Comparison of ENCODE assay signal across 8 mouse cellular contexts in genomic region chr19:44281825-44282447, GRCm38 (mm10). TPM values are rescaled to one million over a fixed set of nuclear protein-coding genes. Genes with fewer than 3 reads are reported as not detected.
A peak's percentile ranks its signal among the peaks of the same experiment; 100 is the strongest.
DNase-seq lines count a peak whose midpoint lies in the region; ATAC-seq and TF ChIP-seq lines count a peak whose summit lies in the region.
"Not testable (repeated sequence)": the region's sequence is repeated elsewhere in the genome, so short reads cannot be mapped to it uniquely, and the experiment has no call there.

No protein-coding gene starts in this region.

- peak overlapping the region; percentile 95 for H3K27ac ChIP-seq in embryonic facial prominence, embryonic 10.5 days (replicated peaks)
- H3K27ac ChIP-seq in forebrain, embryonic 14.5 days (ENCODE audit: low read depth, low read length): peak overlapping the region; percentile 77; the same call in 1 of the 2 replicates
- H3K27ac ChIP-seq in hindbrain, embryonic 13.5 days: peak overlapping the region; percentile 87
- peak overlapping the region; percentile 78 for H3K27ac ChIP-seq in kidney, embryonic 15.5 days
- H3K27ac ChIP-seq in liver, embryonic 12.5 days: peak overlapping the region; percentile 67
- peak overlapping the region; percentile 53; the same call in 1 of the 2 replicates for H3K27ac ChIP-seq in neural tube, embryonic 12.5 days
- peak overlapping the region; percentile 95 for H3K27ac ChIP-seq in thymus, adult 2 months (ENCODE audit: control insufficient read depth, insufficient read depth, low read length)

- not testable (repeated sequence) for DNase-seq in embryonic facial prominence, embryonic 10.5 days (ENCODE audit: low spot score); forebrain, embryonic 14.5 days (ENCODE audit: low spot score); thymus, adult 2 months

- ATAC-seq in forebrain, embryonic 14.5 days; hindbrain, embryonic 13.5 days (ENCODE audit: low FRiP score); kidney, embryonic 15.5 days (replicated peaks; ENCODE audit: low FRiP score); liver, embryonic 12.5 days; neural tube, embryonic 12.5 days (ENCODE audit: low FRiP score, low read depth): not testable (repeated sequence)

- 40% methylated on average over 1 of the region's 1 CpGs for WGBS in embryonic facial prominence, embryonic 10.5 days
- WGBS in forebrain, embryonic 14.5 days: 70% methylated on average over 1 of the region's 1 CpGs
- WGBS in hindbrain, embryonic 13.5 days: 65% methylated on average over 1 of the region's 1 CpGs
- WGBS in kidney, embryonic 15.5 days: 36% methylated on average over 1 of the region's 1 CpGs
- whole genome bisulfite sequencing in liver, embryonic 12.5 days (ENCODE audit: insufficient replicate concordance): 11% methylated on average over 1 of the region's 1 CpGs
- 67% methylated on average over 1 of the region's 1 CpGs for WGBS in neural tube, embryonic 12.5 days
- 14% methylated on average over 1 of the region's 1 CpGs for WGBS in thymus, adult 2 months

- H3K4me1 ChIP-seq in embryonic facial prominence, embryonic 10.5 days: peaks cover 62% of the 10 kb centered on the region
- peaks cover 30% of the 10 kb centered on the region for H3K4me1 ChIP-seq in forebrain, embryonic 14.5 days (ENCODE audit: control insufficient read depth, insufficient read depth, low read length)
- peaks cover 46% of the 10 kb centered on the region for H3K4me1 ChIP-seq in hindbrain, embryonic 13.5 days (replicated peaks)
- peaks cover 54% of the 10 kb centered on the region for H3K4me1 ChIP-seq in kidney, embryonic 15.5 days
- H3K4me1 ChIP-seq in liver, embryonic 12.5 days: peaks cover 68% of the 10 kb centered on the region
- peaks cover 86% of the 10 kb centered on the region for H3K4me1 ChIP-seq in megakaryocyte, embryonic 14.5 days
- peaks cover 42% of the 10 kb centered on the region for H3K4me1 ChIP-seq in neural tube, embryonic 12.5 days
- H3K4me1 ChIP-seq in thymus, adult 2 months (replicated peaks; ENCODE audit: control insufficient read depth, insufficient read depth, low read length): peaks cover 46% of the 10 kb centered on the region

- H3K4me3 ChIP-seq in embryonic facial prominence, embryonic 10.5 days; forebrain, embryonic 14.5 days (ENCODE audit: low read depth, low read length); hindbrain, embryonic 13.5 days; kidney, embryonic 15.5 days (replicated peaks); liver, embryonic 12.5 days; neural tube, embryonic 12.5 days; thymus, adult 2 months (ENCODE audit: control insufficient read depth, insufficient read depth, low read length): not testable (repeated sequence)
- peak overlapping the region; percentile 83 for H3K4me3 ChIP-seq in megakaryocyte, embryonic 14.5 days (replicated peaks)

- H3K36me3 ChIP-seq in embryonic facial prominence, embryonic 10.5 days (replicated peaks); forebrain, embryonic 14.5 days (ENCODE audit: control insufficient read depth, insufficient read depth, low read length); hindbrain, embryonic 13.5 days; kidney, embryonic 15.5 days; liver, embryonic 12.5 days; megakaryocyte, embryonic 14.5 days (replicated peaks; ENCODE audit: low read length); neural tube, embryonic 12.5 days; thymus, adult 2 months (ENCODE audit: control insufficient read depth, insufficient read depth, low read length): not testable (repeated sequence)

- H3K9me3 ChIP-seq in embryonic facial prominence, embryonic 10.5 days; forebrain, embryonic 14.5 days (replicated peaks; ENCODE audit: control insufficient read depth, low read length); hindbrain, embryonic 13.5 days; kidney, embryonic 15.5 days (replicated peaks); liver, embryonic 12.5 days (replicated peaks); megakaryocyte, embryonic 14.5 days; neural tube, embryonic 12.5 days: not testable (repeated sequence)

- not testable (repeated sequence) for H3K27me3 ChIP-seq in embryonic facial prominence, embryonic 10.5 days (replicated peaks; ENCODE audit: low read depth, poor library complexity, severe bottlenecking); forebrain, embryonic 14.5 days (replicated peaks; ENCODE audit: control insufficient read depth, insufficient read depth, low read length); hindbrain, embryonic 13.5 days; kidney, embryonic 15.5 days; liver, embryonic 12.5 days (replicated peaks); megakaryocyte, embryonic 14.5 days (replicated peaks); neural tube, embryonic 12.5 days (replicated peaks); thymus, adult 2 months (ENCODE audit: control insufficient read depth, insufficient read depth, low read length)

- H3K4me2 ChIP-seq in forebrain, embryonic 14.5 days (ENCODE audit: low read length); hindbrain, embryonic 13.5 days; kidney, embryonic 15.5 days: not testable (repeated sequence)
- H3K4me2 ChIP-seq in liver, embryonic 12.5 days: peak overlapping the region; percentile 16
- peak overlapping the region; percentile 32; the same call in 1 of the 2 replicates for H3K4me2 ChIP-seq in neural tube, embryonic 12.5 days (replicated peaks)

- not testable (repeated sequence) for H3K9ac ChIP-seq in forebrain, embryonic 14.5 days (ENCODE audit: low read length); hindbrain, embryonic 13.5 days; kidney, embryonic 15.5 days; neural tube, embryonic 12.5 days
- H3K9ac ChIP-seq in liver, embryonic 12.5 days: peak overlapping the region; percentile 30; the same call in 1 of the 2 replicates

- TF ChIP-seq POLR2A in thymus, adult 2 months (IDR thresholded peaks at IDR 0.05; ENCODE audit: control insufficient read depth, extremely low read depth, insufficient read depth, low read length, poor library complexity): not testable (repeated sequence)

- not testable (repeated sequence) for TF ChIP-seq CTCF in thymus, adult 2 months (IDR thresholded peaks at IDR 0.05; ENCODE audit: borderline replicate concordance, control insufficient read depth, extremely low read depth, insufficient read depth, low read length, poor library complexity)

RNA-seq across cellular contexts. Expression of gene Scd2, which starts 11.5 kb away (rescaled TPM):
- 324 and 353 TPM in 2 replicates for polyA plus RNA-seq in embryonic facial prominence, embryonic 10.5 days (2016; fragmentation: Nextera tagmentation; extraction: Ambion mirVana)
- polyA plus RNA-seq in forebrain, embryonic 14.5 days (2014; fragmentation: Nextera tagmentation; extraction: Ambion mirVana): 220 and 266 TPM in 2 replicates
- 246 and 249 TPM in 2 replicates for polyA plus RNA-seq in hindbrain, embryonic 13.5 days (2015; fragmentation: Nextera tagmentation; extraction: Ambion mirVana)
- 185 and 195 TPM in 2 replicates for polyA plus RNA-seq in kidney, embryonic 15.5 days (2015; fragmentation: Nextera tagmentation; extraction: Ambion mirVana)
- polyA plus RNA-seq in liver, embryonic 12.5 days (2016; fragmentation: Nextera tagmentation; extraction: Ambion mirVana): 136 and 148 TPM in 2 replicates
- polyA plus RNA-seq in megakaryocyte, embryonic 14.5 days (2012; ENCODE audit: insufficient read depth, low replicate concordance): 6.4 and 14.5 TPM in 2 replicates
- polyA plus RNA-seq in neural tube, embryonic 12.5 days (2016; fragmentation: Nextera tagmentation; extraction: Ambion mirVana): 353 and 371 TPM in 2 replicates
- 261 and 320 TPM in 2 replicates for polyA plus RNA-seq in thymus, adult 2 months (2012; rRNA removed)

RNA-seq across cellular contexts. Expression of gene Scd4, which starts 51.0 kb away (rescaled TPM):
- 0.05 and 0.10 TPM in 2 replicates for polyA plus RNA-seq in embryonic facial prominence, embryonic 10.5 days (2016; fragmentation: Nextera tagmentation; extraction: Ambion mirVana)
- polyA plus RNA-seq in forebrain, embryonic 14.5 days (2014; fragmentation: Nextera tagmentation; extraction: Ambion mirVana): 0.10 and 0.42 TPM in 2 replicates
- 0.09 and 0.19 TPM in 2 replicates for polyA plus RNA-seq in hindbrain, embryonic 13.5 days (2015; fragmentation: Nextera tagmentation; extraction: Ambion mirVana)
- 0.09 and 0.10 TPM in 2 replicates for polyA plus RNA-seq in kidney, embryonic 15.5 days (2015; fragmentation: Nextera tagmentation; extraction: Ambion mirVana)
- polyA plus RNA-seq in liver, embryonic 12.5 days (2016; fragmentation: Nextera tagmentation; extraction: Ambion mirVana): 0.04 TPM in 1 of 2 replicates, not detected in the other
- polyA plus RNA-seq in megakaryocyte, embryonic 14.5 days (2012; ENCODE audit: insufficient read depth, low replicate concordance): not detected in 2 replicates
- polyA plus RNA-seq in neural tube, embryonic 12.5 days (2016; fragmentation: Nextera tagmentation; extraction: Ambion mirVana): 0.05 and 0.08 TPM in 2 replicates
- polyA plus RNA-seq in thymus, adult 2 months (2012; rRNA removed): 2.2 and 2.7 TPM in 2 replicates
